Mouse (Mus musculus) spleen, embryonic (tissue): ENCODE measurements around the gene Slc47a2.
"Not testable (repeated sequence)": the region's sequence is repeated elsewhere in the genome, so short reads cannot be mapped to it uniquely, and the experiment has no call there.

Experiments
- CTCF ChIA-PET: fragments of 350-600 bp; sonication (Branson Sonifier 250); formaldehyde crosslinking; loops from one replicate; lab custom pipeline; 2022; lab: Charles Lee

Gene Slc47a2

GRCm38 (mm10) chr11:61346133-61346532 is 3.5 kb upstream of the Slc47a2 start:
- CTCF ChIA-PET = interaction anchor here (0.6 kb wide), 1 partner anchor 254 kb away, joined by 4 read pairs; no protein-coding TSS in a partner anchor

- CTCF ChIA-PET = no interaction called here
Measured at GRCm38 (mm10) chr11:61341971-61342370, 689 bp downstream of the Slc47a2 start.

GRCm38 (mm10) chr11:61341233-61341632 is 1.4 kb downstream of the Slc47a2 start:
- CTCF ChIA-PET = no interaction called here

- CTCF ChIA-PET = no interaction called here
Measured at GRCm38 (mm10) chr11:61340374-61340773, 2.3 kb downstream of the Slc47a2 start.

- CTCF ChIA-PET = interaction anchor here (0.6 kb wide), 1 partner anchor 31 kb away, joined by 3 read pairs; no protein-coding TSS in a partner anchor
Measured at GRCm38 (mm10) chr11:61337586-61337985, 5.1 kb downstream of the Slc47a2 start.

GRCm38 (mm10) chr11:61320904-61321687 is 21.6 kb downstream of the Slc47a2 start:
- CTCF ChIA-PET = interaction anchor here (0.6 kb wide), 1 partner anchor 453 kb away, joined by 11 read pairs; no protein-coding TSS in a partner anchor

GRCm38 (mm10) chr11:61319923-61320567 is 22.6 kb downstream of the Slc47a2 start:
- CTCF ChIA-PET = no interaction called here

GRCm38 (mm10) chr11:61319233-61319922 is 23.3 kb downstream of the Slc47a2 start:
- CTCF ChIA-PET = no interaction called here

GRCm38 (mm10) chr11:61316864-61317263 is 25.8 kb downstream of the Slc47a2 start:
- CTCF ChIA-PET = no interaction called here

GRCm38 (mm10) chr11:61310321-61310720 is 32.3 kb downstream of the Slc47a2 start:
- CTCF ChIA-PET = no interaction called here

- CTCF ChIA-PET = no interaction called here
Measured at GRCm38 (mm10) chr11:61309831-61310230, 32.8 kb downstream of the Slc47a2 start.

- CTCF ChIA-PET = no interaction called here
Measured at GRCm38 (mm10) chr11:61307795-61308194, 34.9 kb downstream of the Slc47a2 start.

GRCm38 (mm10) chr11:61305377-61305776 is 37.3 kb downstream of the Slc47a2 start:
- CTCF ChIA-PET = no interaction called here

GRCm38 (mm10) chr11:61304535-61304934 is 38.1 kb downstream of the Slc47a2 start:
- CTCF ChIA-PET = not testable (repeated sequence)

GRCm38 (mm10) chr11:61300716-61301392 is 41.8 kb downstream of the Slc47a2 start:
- CTCF ChIA-PET = interaction anchor here (0.6 kb wide), 1 partner anchor 84 kb away, joined by 3 read pairs; no protein-coding TSS in a partner anchor

- CTCF ChIA-PET = no interaction called here
Measured at GRCm38 (mm10) chr11:61300205-61300604, 42.5 kb downstream of the Slc47a2 start.

GRCm38 (mm10) chr11:61297901-61298300 is 44.8 kb downstream of the Slc47a2 start:
- CTCF ChIA-PET = interaction anchor here (0.7 kb wide), 1 partner anchor 255 kb away, joined by 22 read pairs; no protein-coding TSS in a partner anchor

GRCm38 (mm10) chr11:61297326-61297725 is 45.3 kb downstream of the Slc47a2 start:
- CTCF ChIA-PET = no interaction called here

- CTCF ChIA-PET = no interaction called here
Measured at GRCm38 (mm10) chr11:61296556-61296955, 46.1 kb downstream of the Slc47a2 start.

- CTCF ChIA-PET = no interaction called here
Measured at GRCm38 (mm10) chr11:61295556-61295955, 47.1 kb downstream of the Slc47a2 start.

- CTCF ChIA-PET = no interaction called here
Measured at GRCm38 (mm10) chr11:61294431-61294830, 48.2 kb downstream of the Slc47a2 start.
